Mouse (Mus musculus) inflammation-experienced regulatory T-cells (primary cell): ENCODE results near the gene Bak1. TPM values are rescaled to one million over a fixed set of nuclear protein-coding genes. Genes with fewer than 3 reads are reported as not detected.

Experiments
- polyA plus RNA-seq, 2 experiments: library from polyadenylated mRNA; unstranded; fragments of 100-300 nt; shearing (Covaris generic); gene quantifications; one replicate each; pipeline ENCODE4 v1.2.1; 2017

The Bak1 gene
- 1 to 10 TPM in 1 of 2 experiments, under 1 TPM in 1; 0.51 to 2.0 TPM for polyA plus RNA-seq

GRCm38 (mm10) chr17:27028909-27029308 is at the start of gene Bak1:
TSS of gene Bak1 (minus strand) at chr17:27029009.

GRCm38 (mm10) chr17:27056812-27057516 is 28.2 kb upstream of the Bak1 start, which contains the start of gene Itpr3:
TSS of gene Itpr3 (plus strand) at chr17:27057304.

GRCm38 (mm10) chr17:26972703-26973574 is 55.9 kb downstream of the Bak1 start, which contains the start of gene Zbtb9:
TSS of gene Zbtb9 (plus strand) at chr17:26973167.

Other genes with a start within 250 kb of the Bak1 start
- 10 to 100 TPM; 27.7 to 36.1 TPM for gene Bnip1, start 247.9 kb downstream of the Bak1 start, polyA plus RNA-seq
- under 1 TPM in 1 of 2 experiments, not detected in 1; 0.43 TPM for gene Nkx2-5, start 184.0 kb downstream of the Bak1 start, polyA plus RNA-seq
- 1 to 10 TPM; 2.8 to 3.2 TPM for gene Kifc5b, start 111.9 kb downstream of the Bak1 start, polyA plus RNA-seq
- gene Phf1, start 96.0 kb downstream of the Bak1 start, polyA plus RNA-seq, result 100 to 1,000 TPM; 126 to 166 TPM
- gene Cuta, start 89.4 kb downstream of the Bak1 start, polyA plus RNA-seq, result 100 to 1,000 TPM; 158 to 176 TPM
- 1 to 10 TPM in 1 of 2 experiments, under 1 TPM in 1; 0.10 to 2.4 TPM for gene Syngap1, start 87.8 kb downstream of the Bak1 start, polyA plus RNA-seq
- gene Zbtb9, start 55.8 kb downstream of the Bak1 start, polyA plus RNA-seq, result 10 to 100 TPM; 30.0 to 37.9 TPM
- gene Itpr3, start 28.3 kb upstream of the Bak1 start, polyA plus RNA-seq, result 10 to 100 TPM; 16.5 to 26.6 TPM
- 10 to 100 TPM; 87.5 to 96.4 TPM for gene Uqcc2, start 104.9 kb upstream of the Bak1 start, polyA plus RNA-seq
- gene Ip6k3, start 138.8 kb upstream of the Bak1 start, polyA plus RNA-seq, result under 1 TPM; 0.06 to 0.36 TPM
- 100 to 1,000 TPM in 1 of 2 experiments, 10 to 100 TPM in 1; 86.2 to 118 TPM for gene Lemd2, start 175.5 kb upstream of the Bak1 start, polyA plus RNA-seq